Mouse (Mus musculus): ENCODE measurements at regions not wholly inside any gene's neighbourhood (a gene's known extent, or its start where the extent isn't known, plus 50 kb on each side); places are given as distances from the start of the nearest gene placed in this dataset.

DNA sequence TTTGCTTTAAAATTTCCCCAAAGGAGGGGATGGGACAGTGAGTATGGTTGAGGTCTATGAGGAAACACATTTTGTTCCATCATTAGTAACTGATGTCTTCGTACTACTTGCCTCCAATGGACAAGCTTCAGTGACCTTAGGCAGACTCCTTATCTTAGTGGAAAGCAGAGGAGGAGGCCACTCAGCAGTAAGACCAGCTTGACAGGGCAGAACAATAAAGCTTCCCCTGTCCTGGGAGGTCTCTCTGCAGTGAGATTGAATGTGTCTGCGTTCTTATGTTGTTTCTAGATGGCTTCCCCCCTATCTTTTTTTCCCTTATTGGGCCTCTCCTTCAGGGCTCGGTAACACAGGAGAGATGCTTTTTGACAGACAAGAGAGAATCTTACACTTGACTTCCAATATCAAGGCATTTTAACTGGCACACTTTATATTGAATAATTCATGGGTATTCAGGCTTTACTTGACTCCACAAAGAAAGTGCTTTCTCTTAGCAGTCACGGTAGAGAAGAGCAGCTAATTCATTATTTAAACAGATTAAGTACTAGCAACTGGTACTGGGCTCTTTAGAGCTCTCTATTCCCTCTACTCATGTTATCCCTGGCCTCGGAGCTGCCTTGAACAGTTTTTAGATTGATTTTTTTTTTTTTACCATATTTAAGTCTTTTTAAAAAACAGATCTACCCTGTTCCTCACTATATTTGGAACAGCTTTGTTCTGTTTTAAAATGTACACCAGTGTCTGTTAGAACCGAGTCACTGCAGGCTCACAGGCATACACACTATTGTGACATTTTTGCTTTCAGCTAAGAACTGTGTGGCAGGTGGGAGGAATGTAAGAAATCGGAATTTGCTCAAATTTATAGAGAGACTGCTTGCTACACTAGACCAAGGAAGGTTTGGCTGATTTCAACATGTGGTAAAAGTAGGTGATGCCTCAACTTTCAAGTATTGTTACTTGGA, 347.2 kb downstream of the Cetn3 start:
- no peaks in the 10 kb centered on the region for H3K36me3 ChIP-seq
- ATAC-seq (ENCODE audit: extremely low read depth, insufficient number of reproducible peaks, low FRiP score, low TSS enrichment): no peak
- no peaks in the 10 kb centered on the region for H3K9me3 ChIP-seq
- WGBS: 51% methylated on average over 7 of the region's 7 CpGs
- no peak overlapping the region for H3K4me2 ChIP-seq
- no peak overlapping the region for H3K9ac ChIP-seq
- H3K4me3 ChIP-seq: no peak overlapping the region
- no peaks in the 10 kb centered on the region for H3K4me1 ChIP-seq
- H3K27ac ChIP-seq (replicated peaks): no peak overlapping the region
- no peaks in the 10 kb centered on the region for H3K27me3 ChIP-seq (replicated peaks)

Data from heart, embryonic 13.5 days (tissue).